Mouse (Mus musculus): ENCODE data around the gene Bloc1s1. TPM values are rescaled to one million over a fixed set of nuclear protein-coding genes. Genes with fewer than 3 reads are reported as not detected.

Gene Bloc1s1
- total RNA-seq, 1 experiment, result 90.0 TPM

- no peak for DNase-seq (ENCODE audit: low read depth, low spot score)
- Histone ChIP-seq H3K4me1 (ENCODE audit: control insufficient read depth in 2 of 2, insufficient read depth in 2 of 2, low read length in 2 of 2, poor library complexity in 1 of 2) (no peaks in the 10 kb centered on the region), H3K36me3 (ENCODE audit: control insufficient read depth, insufficient read depth, low read length, poor library complexity, severe bottlenecking) (no peaks in the 10 kb centered on the region), H3K27ac (ENCODE audit: insufficient read depth, low read depth, low read length, poor library complexity, severe bottlenecking) (no peak overlapping the region), H3K9me3 (ENCODE audit: control insufficient read depth, insufficient read depth, low read depth, low read length) (no peaks in the 10 kb centered on the region), H3K9ac (ENCODE audit: insufficient read depth, low read depth, low read length, poor library complexity, severe bottlenecking) (no peak overlapping the region), H3K4me3 (ENCODE audit: insufficient read depth in 1 of 2, low read depth in 1 of 2, low read length in 2 of 2, poor library complexity in 1 of 2, severe bottlenecking in 1 of 2) (no peak overlapping the region)
- TF ChIP-seq CHD2 (IDR thresholded peaks at IDR 0.05; ENCODE audit: low read depth, low read length) (no peak), ZNF384 (IDR thresholded peaks at IDR 0.05; ENCODE audit: low read depth, low read length) (no peak), ZC3H11A (IDR thresholded peaks at IDR 0.05; ENCODE audit: borderline replicate concordance, low read depth, low read length) (no peak), HCFC1 (IDR thresholded peaks at IDR 0.05; ENCODE audit: borderline replicate concordance, insufficient read depth, low read length) (no peak), MAFK (IDR thresholded peaks at IDR 0.05; ENCODE audit: insufficient read depth, low read depth, low read length) (no peak)
- in situ Hi-C loops (cut with MboI; ENCODE audit: low sequenced_read_pairs in 2 of 2, unreplicated experiment in 2 of 2), result no loop called here
Observed at GRCm38 (mm10) chr10:128958340-128958739, 34.5 kb upstream of the Bloc1s1 start.

- DNase-seq (ENCODE audit: low read depth, low spot score), result no peak
- TF ChIP-seq ZNF384 (IDR thresholded peaks at IDR 0.05; ENCODE audit: low read depth, low read length), result no peak
- no peak for TF ChIP-seq MAFK (IDR thresholded peaks at IDR 0.05; ENCODE audit: insufficient read depth, low read depth, low read length)
- no peak for TF ChIP-seq ZC3H11A (IDR thresholded peaks at IDR 0.05; ENCODE audit: borderline replicate concordance, low read depth, low read length)
- no peak for TF ChIP-seq HCFC1 (IDR thresholded peaks at IDR 0.05; ENCODE audit: borderline replicate concordance, insufficient read depth, low read length)
- no peak for TF ChIP-seq CHD2 (IDR thresholded peaks at IDR 0.05; ENCODE audit: low read depth, low read length)
- in situ Hi-C loops (cut with MboI; ENCODE audit: low sequenced_read_pairs in 2 of 2, unreplicated experiment in 2 of 2), result no loop called here
- Histone ChIP-seq H3K4me3 (ENCODE audit: insufficient read depth in 1 of 2, low read depth in 1 of 2, low read length in 2 of 2, poor library complexity in 1 of 2, severe bottlenecking in 1 of 2) (no peak overlapping the region), H3K36me3 (ENCODE audit: control insufficient read depth, insufficient read depth, low read length, poor library complexity, severe bottlenecking) (no peaks in the 10 kb centered on the region), H3K4me1 (ENCODE audit: control insufficient read depth in 2 of 2, insufficient read depth in 2 of 2, low read length in 2 of 2, poor library complexity in 1 of 2) (no peaks in the 10 kb centered on the region), H3K27ac (ENCODE audit: insufficient read depth, low read depth, low read length, poor library complexity, severe bottlenecking) (no peak overlapping the region), H3K9me3 (ENCODE audit: control insufficient read depth, insufficient read depth, low read depth, low read length) (no peaks in the 10 kb centered on the region), H3K9ac (ENCODE audit: insufficient read depth, low read depth, low read length, poor library complexity, severe bottlenecking) (no peak overlapping the region)
Observed at GRCm38 (mm10) chr10:128950208-128950887, 26.5 kb upstream of the Bloc1s1 start.

GRCm38 (mm10) chr10:128947496-128947895 is 23.7 kb upstream of the Bloc1s1 start:
- no peak for DNase-seq (ENCODE audit: low read depth, low spot score)
- in situ Hi-C loops (cut with MboI; ENCODE audit: low sequenced_read_pairs in 2 of 2, unreplicated experiment in 2 of 2), result no loop called here
- no peak for TF ChIP-seq CHD2 (IDR thresholded peaks at IDR 0.05; ENCODE audit: low read depth, low read length)
- TF ChIP-seq MAFK (IDR thresholded peaks at IDR 0.05; ENCODE audit: insufficient read depth, low read depth, low read length), result no peak
- no peak for TF ChIP-seq ZNF384 (IDR thresholded peaks at IDR 0.05; ENCODE audit: low read depth, low read length)
- no peak for TF ChIP-seq HCFC1 (IDR thresholded peaks at IDR 0.05; ENCODE audit: borderline replicate concordance, insufficient read depth, low read length)
- Histone ChIP-seq H3K27ac (ENCODE audit: insufficient read depth, low read depth, low read length, poor library complexity, severe bottlenecking) (no peak overlapping the region), H3K4me3 (ENCODE audit: insufficient read depth in 1 of 2, low read depth in 1 of 2, low read length in 2 of 2, poor library complexity in 1 of 2, severe bottlenecking in 1 of 2) (no peak overlapping the region), H3K4me1 (ENCODE audit: control insufficient read depth in 2 of 2, insufficient read depth in 2 of 2, low read length in 2 of 2, poor library complexity in 1 of 2) (no peaks in the 10 kb centered on the region), H3K9me3 (ENCODE audit: control insufficient read depth, insufficient read depth, low read depth, low read length) (no peaks in the 10 kb centered on the region), H3K9ac (ENCODE audit: insufficient read depth, low read depth, low read length, poor library complexity, severe bottlenecking) (no peak overlapping the region), H3K36me3 (ENCODE audit: control insufficient read depth, insufficient read depth, low read length, poor library complexity, severe bottlenecking) (no peaks in the 10 kb centered on the region)

GRCm38 (mm10) chr10:128945675-128946074 is 21.8 kb upstream of the Bloc1s1 start:
- Histone ChIP-seq H3K4me1 (ENCODE audit: control insufficient read depth in 2 of 2, insufficient read depth in 2 of 2, low read length in 2 of 2, poor library complexity in 1 of 2) (no peaks in the 10 kb centered on the region), H3K4me3 (ENCODE audit: insufficient read depth in 1 of 2, low read depth in 1 of 2, low read length in 2 of 2, poor library complexity in 1 of 2, severe bottlenecking in 1 of 2) (no peak overlapping the region), H3K9ac (ENCODE audit: insufficient read depth, low read depth, low read length, poor library complexity, severe bottlenecking) (no peak overlapping the region), H3K36me3 (ENCODE audit: control insufficient read depth, insufficient read depth, low read length, poor library complexity, severe bottlenecking) (no peaks in the 10 kb centered on the region), H3K9me3 (ENCODE audit: control insufficient read depth, insufficient read depth, low read depth, low read length) (no peaks in the 10 kb centered on the region), H3K27ac (ENCODE audit: insufficient read depth, low read depth, low read length, poor library complexity, severe bottlenecking) (no peak overlapping the region)
- no peak for TF ChIP-seq MAFK (IDR thresholded peaks at IDR 0.05; ENCODE audit: insufficient read depth, low read depth, low read length)
- DNase-seq (ENCODE audit: low read depth, low spot score), result no peak
- in situ Hi-C loops (cut with MboI; ENCODE audit: low sequenced_read_pairs in 2 of 2, unreplicated experiment in 2 of 2), result no loop called here

- TF ChIP-seq HCFC1 (IDR thresholded peaks at IDR 0.05; ENCODE audit: borderline replicate concordance, insufficient read depth, low read length) (no peak), ZNF384 (IDR thresholded peaks at IDR 0.05; ENCODE audit: low read depth, low read length) (no peak), MAFK (IDR thresholded peaks at IDR 0.05; ENCODE audit: insufficient read depth, low read depth, low read length) (no peak), ZC3H11A (IDR thresholded peaks at IDR 0.05; ENCODE audit: borderline replicate concordance, low read depth, low read length) (no peak), CHD2 (IDR thresholded peaks at IDR 0.05; ENCODE audit: low read depth, low read length) (no peak)
- no peak for DNase-seq (ENCODE audit: low read depth, low spot score)
- no peaks in the 10 kb centered on the region for H3K9me3 ChIP-seq (ENCODE audit: control insufficient read depth, insufficient read depth, low read depth, low read length)
- no peak overlapping the region for H3K4me3 ChIP-seq (ENCODE audit: insufficient read depth in 1 of 2, low read depth in 1 of 2, low read length in 2 of 2, poor library complexity in 1 of 2, severe bottlenecking in 1 of 2)
- in situ Hi-C loops (cut with MboI; ENCODE audit: low sequenced_read_pairs in 2 of 2, unreplicated experiment in 2 of 2), result no loop called here
- H3K27ac ChIP-seq (ENCODE audit: insufficient read depth, low read depth, low read length, poor library complexity, severe bottlenecking), result no peak overlapping the region
- H3K9ac ChIP-seq (ENCODE audit: insufficient read depth, low read depth, low read length, poor library complexity, severe bottlenecking), result no peak overlapping the region
- no peaks in the 10 kb centered on the region for H3K36me3 ChIP-seq (ENCODE audit: control insufficient read depth, insufficient read depth, low read length, poor library complexity, severe bottlenecking)
- H3K4me1 ChIP-seq (ENCODE audit: control insufficient read depth in 2 of 2, insufficient read depth in 2 of 2, low read length in 2 of 2, poor library complexity in 1 of 2), result no peaks in the 10 kb centered on the region
Observed at GRCm38 (mm10) chr10:128940475-128941061, 16.7 kb upstream of the Bloc1s1 start.

Measured in ES-E14 (cell line).